Mouse (Mus musculus): Measurements from ENCODE around the gene Edc3. TPM values are rescaled to one million over a fixed set of nuclear protein-coding genes. Genes with fewer than 3 reads are reported as not detected.
A peak's percentile ranks its signal among the peaks of the same experiment; 100 is the strongest.

Gene Edc3
- polyA plus RNA-seq, 1 experiment from 2014 or later: 41.1 TPM

GRCm38 (mm10) chr9:57671500-57671899, 36.8 kb upstream of the Edc3 start:
- 81% methylated on average over 5 of the region's 5 CpGs for WGBS
- Histone ChIP-seq H3K27me3 (0 out of 2 replicates have a peak, but pooled peaks cover 3% of the 10 kb centered on the region), H3K4me1 (no peaks in the 10 kb centered on the region), H3K27ac (replicated peaks) (no peak overlapping the region), H3K36me3 (no peaks in the 10 kb centered on the region), H3K4me2 (replicated peaks) (no peak overlapping the region), H3K9me3 (no peaks in the 10 kb centered on the region), H3K4me3 (no peak overlapping the region), H3K9ac (replicated peaks) (no peak overlapping the region)
- no peak for ATAC-seq (ENCODE audit: low FRiP score, low read depth)

GRCm38 (mm10) chr9:57681411-57681810, 26.9 kb upstream of the Edc3 start:
- no peak for ATAC-seq (ENCODE audit: low FRiP score, low read depth)
- H3K27me3 ChIP-seq: peaks cover 7% of the 10 kb centered on the region
- H3K9ac ChIP-seq (replicated peaks): no peak overlapping the region
- no peak overlapping the region for H3K4me3 ChIP-seq
- H3K4me2 ChIP-seq (replicated peaks): no peak overlapping the region
- no peaks in the 10 kb centered on the region for H3K9me3 ChIP-seq
- H3K27ac ChIP-seq (replicated peaks): no peak overlapping the region
- 80% methylated on average over 10 of the region's 10 CpGs for WGBS
- H3K36me3 ChIP-seq: no peaks in the 10 kb centered on the region
- H3K4me1 ChIP-seq: no peaks in the 10 kb centered on the region

GRCm38 (mm10) chr9:57683520-57683919, 24.8 kb upstream of the Edc3 start, which contains the start of gene Cyp1a2:
TSS of gene Cyp1a2 (minus strand) at chr9:57683703.
- WGBS: 80% methylated on average over 5 of the region's 5 CpGs
- H3K4me2 ChIP-seq (replicated peaks): no peak within 1 kb of the TSS
- ATAC-seq (ENCODE audit: low FRiP score, low read depth): no peak

GRCm38 (mm10) chr9:57686011-57686410, 22.3 kb upstream of the Edc3 start:
- no peak for ATAC-seq (ENCODE audit: low FRiP score, low read depth)
- peaks cover 3% of the 10 kb centered on the region; the same call in 1 of the 2 replicates for H3K27me3 ChIP-seq
- no peaks in the 10 kb centered on the region for H3K36me3 ChIP-seq
- H3K4me1 ChIP-seq: no peaks in the 10 kb centered on the region
- H3K9me3 ChIP-seq: no peaks in the 10 kb centered on the region
- no peak overlapping the region for H3K4me2 ChIP-seq (replicated peaks)
- 84% methylated on average over 5 of the region's 5 CpGs for WGBS
- no peak overlapping the region for H3K27ac ChIP-seq (replicated peaks)
- no peak overlapping the region for H3K4me3 ChIP-seq
- no peak overlapping the region for H3K9ac ChIP-seq (replicated peaks)

More at GRCm38 (mm10) chr9:57683520-57683919, 24.8 kb upstream of the Edc3 start, which contains the start of gene Cyp1a2:
- Histone ChIP-seq H3K27me3 (peaks cover 7% of the 10 kb centered on the region), H3K4me1 (no peaks in the 10 kb centered on the region), H3K9ac (replicated peaks) (no peak within 1 kb of the TSS), H3K36me3 (no peaks in the 10 kb centered on the region), H3K9me3 (no peaks in the 10 kb centered on the region), H3K27ac (replicated peaks) (no peak within 1 kb of the TSS), H3K4me3 (no peak within 1 kb of the TSS)

GRCm38 (mm10) chr9:57687751-57688150, 20.6 kb upstream of the Edc3 start, which contains the start of gene Cyp1a1:
TSS of gene Cyp1a1 (plus strand) at chr9:57687928.
- Histone ChIP-seq H3K9me3 (no peaks in the 10 kb centered on the region), H3K4me3 (no peak within 1 kb of the TSS), H3K27me3 (peaks cover 3% of the 10 kb centered on the region; the same call in 1 of the 2 replicates), H3K4me2 (replicated peaks) (no peak within 1 kb of the TSS), H3K9ac (replicated peaks) (no peak within 1 kb of the TSS), H3K4me1 (no peaks in the 10 kb centered on the region), H3K27ac (replicated peaks) (no peak within 1 kb of the TSS), H3K36me3 (no peaks in the 10 kb centered on the region)
- WGBS: 98% methylated on average over 2 of the region's 2 CpGs
- no peak for ATAC-seq (ENCODE audit: low FRiP score, low read depth)

- Histone ChIP-seq H3K4me1 (no peaks in the 10 kb centered on the region), H3K36me3 (no peaks in the 10 kb centered on the region), H3K27ac (replicated peaks) (no peak overlapping the region), H3K27me3 (peaks cover 3% of the 10 kb centered on the region; the same call in 1 of the 2 replicates), H3K9me3 (no peaks in the 10 kb centered on the region), H3K4me3 (no peak overlapping the region), H3K4me2 (replicated peaks) (no peak overlapping the region), H3K9ac (replicated peaks) (no peak overlapping the region)
- ATAC-seq (ENCODE audit: low FRiP score, low read depth): no peak
- 52% methylated on average over 2 of the region's 2 CpGs for WGBS
Measured at GRCm38 (mm10) chr9:57688158-57688557, 20.2 kb upstream of the Edc3 start.

- H3K4me2 ChIP-seq (replicated peaks): no peak overlapping the region
- ATAC-seq (ENCODE audit: low FRiP score, low read depth): no peak
- H3K9me3 ChIP-seq: no peaks in the 10 kb centered on the region
- no peak overlapping the region for H3K9ac ChIP-seq (replicated peaks)
- no peak overlapping the region for H3K27ac ChIP-seq (replicated peaks)
- no peaks in the 10 kb centered on the region for H3K36me3 ChIP-seq
- no peak overlapping the region for H3K4me3 ChIP-seq
- peaks cover 3% of the 10 kb centered on the region; the same call in 1 of the 2 replicates for H3K27me3 ChIP-seq
- H3K4me1 ChIP-seq: no peaks in the 10 kb centered on the region
- WGBS: 95% methylated on average over 2 of the region's 2 CpGs
Measured at GRCm38 (mm10) chr9:57688606-57689005, 19.7 kb upstream of the Edc3 start.

GRCm38 (mm10) chr9:57694108-57694507, 14.2 kb upstream of the Edc3 start:
- no peaks in the 10 kb centered on the region for H3K9me3 ChIP-seq
- no peak overlapping the region for H3K27ac ChIP-seq (replicated peaks)
- H3K4me3 ChIP-seq: no peak overlapping the region
- H3K27me3 ChIP-seq: peaks cover 44% of the 10 kb centered on the region
- WGBS: 88% methylated on average over 2 of the region's 2 CpGs
- peaks cover 14% of the 10 kb centered on the region for H3K4me1 ChIP-seq
- no peaks in the 10 kb centered on the region for H3K36me3 ChIP-seq
- H3K9ac ChIP-seq (replicated peaks): no peak overlapping the region
- no peak overlapping the region for H3K4me2 ChIP-seq (replicated peaks)
- ATAC-seq (ENCODE audit: low FRiP score, low read depth): no peak

- WGBS: under 1% methylated on average over 42 of the region's 42 CpGs
- Histone ChIP-seq H3K9ac (replicated peaks) (peak overlapping the region; percentile 62), H3K4me1 (peaks cover 14% of the 10 kb centered on the region), H3K27me3 (peaks cover 44% of the 10 kb centered on the region), H3K9me3 (no peaks in the 10 kb centered on the region), H3K36me3 (no peaks in the 10 kb centered on the region), H3K4me2 (replicated peaks) (peak overlapping the region; percentile 84), H3K4me3 (peak overlapping the region; percentile 46), H3K27ac (replicated peaks) (no peak overlapping the region)
- no peak for ATAC-seq (ENCODE audit: low FRiP score, low read depth)
Measured at GRCm38 (mm10) chr9:57696380-57697285, 11.7 kb upstream of the Edc3 start.

- Histone ChIP-seq H3K9me3 (no peaks in the 10 kb centered on the region), H3K4me1 (peaks cover 14% of the 10 kb centered on the region), H3K4me3 (no peak overlapping the region), H3K9ac (replicated peaks) (no peak overlapping the region), H3K4me2 (replicated peaks) (no peak overlapping the region), H3K36me3 (no peaks in the 10 kb centered on the region), H3K27me3 (peaks cover 46% of the 10 kb centered on the region), H3K27ac (replicated peaks) (no peak overlapping the region)
- ATAC-seq (ENCODE audit: low FRiP score, low read depth): no peak
- WGBS: 17% methylated on average over 4 of the region's 4 CpGs
Measured at GRCm38 (mm10) chr9:57697380-57697779, 11.0 kb upstream of the Edc3 start.

- H3K36me3 ChIP-seq: no peaks in the 10 kb centered on the region
- H3K4me1 ChIP-seq: peaks cover 14% of the 10 kb centered on the region
- 71% methylated on average over 1 of the region's 1 CpGs for WGBS
- no peak overlapping the region for H3K9ac ChIP-seq (replicated peaks)
- H3K27ac ChIP-seq (replicated peaks): no peak overlapping the region
- peaks cover 47% of the 10 kb centered on the region for H3K27me3 ChIP-seq
- no peak overlapping the region for H3K4me3 ChIP-seq
- no peak overlapping the region for H3K4me2 ChIP-seq (replicated peaks)
- no peaks in the 10 kb centered on the region for H3K9me3 ChIP-seq
- ATAC-seq (ENCODE audit: low FRiP score, low read depth): no peak
Measured at GRCm38 (mm10) chr9:57698466-57699150, 9.7 kb upstream of the Edc3 start.

- no peak overlapping the region for H3K4me2 ChIP-seq (replicated peaks)
- H3K27me3 ChIP-seq: 0 out of 2 replicates have a peak, but pooled peaks cover 3% of the 10 kb centered on the region
- no peak for ATAC-seq (ENCODE audit: low FRiP score, low read depth)
- H3K4me1 ChIP-seq: peaks cover 9% of the 10 kb centered on the region
- H3K36me3 ChIP-seq: no peaks in the 10 kb centered on the region
- H3K9ac ChIP-seq (replicated peaks): no peak overlapping the region
- H3K4me3 ChIP-seq: no peak overlapping the region
- WGBS: 91% methylated on average over 3 of the region's 3 CpGs
- no peaks in the 10 kb centered on the region for H3K9me3 ChIP-seq
- no peak overlapping the region for H3K27ac ChIP-seq (replicated peaks)
Measured at GRCm38 (mm10) chr9:57706496-57706895, 1.8 kb upstream of the Edc3 start.

Data from midbrain, embryonic 12.5 days (tissue).